Mouse (Mus musculus): ENCODE measurements around the gene Abhd6. TPM values are rescaled to one million over a fixed set of nuclear protein-coding genes. Genes with fewer than 3 reads are reported as not detected.

The Abhd6 gene
- polyA plus RNA-seq, 1 experiment from 2014 or later = 20.0 TPM

Other genes with a start within 250 kb of the Abhd6 start
- 0.67 TPM in 1 of 2 replicates, not detected in the other for gene Gm26661, start 211.3 kb upstream of the Abhd6 start, polyA plus RNA-seq (2014; fragmentation: Nextera tagmentation; extraction: Ambion mirVana)
- 26.7 and 29.8 TPM in 2 replicates for gene Flnb, start 184.9 kb upstream of the Abhd6 start, polyA plus RNA-seq (2014; fragmentation: Nextera tagmentation; extraction: Ambion mirVana)
- gene Gm45521, start 45.6 kb upstream of the Abhd6 start, polyA plus RNA-seq (2014; fragmentation: Nextera tagmentation; extraction: Ambion mirVana) = not detected in 2 replicates
- 0.62 and 0.89 TPM in 2 replicates for gene Dnase1l3, start 8.3 kb upstream of the Abhd6 start, polyA plus RNA-seq (2014; fragmentation: Nextera tagmentation; extraction: Ambion mirVana)
- 48.5 and 52.6 TPM in 2 replicates for gene Rpp14, start 77.5 kb downstream of the Abhd6 start, polyA plus RNA-seq (2014; fragmentation: Nextera tagmentation; extraction: Ambion mirVana)
- gene Pxk, start 95.3 kb downstream of the Abhd6 start, polyA plus RNA-seq (2014; fragmentation: Nextera tagmentation; extraction: Ambion mirVana) = 37.6 and 38.9 TPM in 2 replicates
- gene Pdhb, start 170.1 kb downstream of the Abhd6 start, polyA plus RNA-seq (2014; fragmentation: Nextera tagmentation; extraction: Ambion mirVana) = 202 and 215 TPM in 2 replicates
- 12.2 and 12.8 TPM in 2 replicates for gene Kctd6, start 211.2 kb downstream of the Abhd6 start, polyA plus RNA-seq (2014; fragmentation: Nextera tagmentation; extraction: Ambion mirVana)

Measured in embryonic facial prominence, embryonic 14.5 days (tissue).